Mouse (Mus musculus) B cell, adult 2 months (primary cell): ENCODE measurements around the gene 2210010C04Rik.
"Not testable (repeated sequence)": the region's sequence is repeated elsewhere in the genome, so short reads cannot be mapped to it uniquely, and the experiment has no call there.

Experiments used
- DNase-seq, 2 experiments: peaks; one replicate each; pipeline ENCODE4 v3.0.0; 2022

Gene 2210010C04Rik

DNA sequence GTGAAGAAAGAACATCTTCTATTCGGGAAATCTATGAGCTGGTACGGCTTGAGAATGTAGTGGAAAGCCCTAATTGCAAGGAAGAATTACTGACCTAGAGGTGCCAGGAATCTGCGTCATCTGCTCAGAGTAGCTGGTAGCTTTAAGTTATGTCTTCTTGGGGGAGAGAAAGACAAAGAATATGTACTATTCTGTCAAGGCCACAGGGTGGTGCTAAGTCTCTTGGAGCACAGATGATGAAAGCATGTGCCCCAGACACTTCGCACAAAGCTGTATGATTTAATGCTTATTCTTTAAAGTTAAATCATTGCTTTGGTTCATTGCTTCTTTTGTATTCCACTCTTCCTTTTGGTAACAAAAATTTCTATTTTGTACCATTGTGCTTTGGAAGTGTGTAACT lies 20.2 kb downstream of the 2210010C04Rik start:
- DNase-seq, result no peak

DNA sequence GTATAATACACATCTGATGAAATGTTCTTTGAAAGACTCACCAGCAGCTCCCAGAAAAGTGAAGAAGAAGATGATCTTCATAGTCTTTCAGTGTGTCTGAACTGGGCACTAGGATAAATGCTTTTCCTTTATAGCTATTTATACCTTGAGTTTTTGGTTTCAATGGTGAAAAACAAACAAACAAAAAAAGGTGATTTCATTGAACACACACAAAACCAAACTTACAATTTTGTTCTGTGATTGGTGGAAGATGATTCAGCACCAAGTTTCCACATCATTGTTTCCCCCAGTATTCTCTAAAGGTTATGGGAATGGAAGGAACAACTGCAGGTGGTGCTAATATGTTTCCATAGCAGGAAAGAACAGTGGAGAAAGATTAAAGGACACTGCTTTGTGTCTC lies 35.9 kb downstream of the 2210010C04Rik start, which contains the start of gene Gm2663:
Gene Gm2663, minus strand, starts transcription at position 101 of the 400 bp plus-strand sequence.
- not testable (repeated sequence) for DNase-seq
